Mouse (Mus musculus): ENCODE results near the gene Foxp4. TPM values are rescaled to one million over a fixed set of nuclear protein-coding genes. Genes with fewer than 3 reads are reported as not detected.
"Not testable (repeated sequence)": the region's sequence is repeated elsewhere in the genome, so short reads cannot be mapped to it uniquely, and the experiment has no call there.

The Foxp4 gene
- polyA plus RNA-seq, 1 experiment from 2014 or later: 35.8 TPM

GRCm38 (mm10) chr17:47855544-47855943 lies 68.9 kb downstream of the Foxp4 start:
- no peak overlapping the region for H3K4me2 ChIP-seq (ENCODE audit: low read length)
- ATAC-seq: no peak
- no peak overlapping the region for H3K4me3 ChIP-seq (ENCODE audit: low read depth, low read length)
- no peaks in the 10 kb centered on the region for H3K9me3 ChIP-seq (replicated peaks; ENCODE audit: control insufficient read depth, low read length, poor library complexity, severe bottlenecking)
- no peaks in the 10 kb centered on the region for H3K27me3 ChIP-seq (ENCODE audit: control insufficient read depth, insufficient read depth, low read depth, low read length)
- H3K4me1 ChIP-seq (ENCODE audit: control insufficient read depth, insufficient read depth, low read length): no peaks in the 10 kb centered on the region
- H3K9ac ChIP-seq (ENCODE audit: low read depth, low read length): no peak overlapping the region
- H3K27ac ChIP-seq (ENCODE audit: low read length): no peak overlapping the region
- 81% methylated on average over 4 of the region's 4 CpGs for WGBS
- no peaks in the 10 kb centered on the region for H3K36me3 ChIP-seq (ENCODE audit: control insufficient read depth, insufficient read depth, low read length)

- no peak overlapping the region for H3K27ac ChIP-seq (ENCODE audit: low read length)
- H3K27me3 ChIP-seq (ENCODE audit: control insufficient read depth, insufficient read depth, low read depth, low read length): no peaks in the 10 kb centered on the region
- no peaks in the 10 kb centered on the region for H3K36me3 ChIP-seq (ENCODE audit: control insufficient read depth, insufficient read depth, low read length)
- H3K4me2 ChIP-seq (ENCODE audit: low read length): no peak overlapping the region
- no peaks in the 10 kb centered on the region for H3K9me3 ChIP-seq (replicated peaks; ENCODE audit: control insufficient read depth, low read length, poor library complexity, severe bottlenecking)
- WGBS: 71% methylated on average over 8 of the region's 8 CpGs
- H3K9ac ChIP-seq (ENCODE audit: low read depth, low read length): no peak overlapping the region
- no peaks in the 10 kb centered on the region for H3K4me1 ChIP-seq (ENCODE audit: control insufficient read depth, insufficient read depth, low read length)
- H3K4me3 ChIP-seq (ENCODE audit: low read depth, low read length): no peak overlapping the region
- no peak for ATAC-seq
Observed at GRCm38 (mm10) chr17:47854908-47855307, 69.5 kb downstream of the Foxp4 start.

DNA sequence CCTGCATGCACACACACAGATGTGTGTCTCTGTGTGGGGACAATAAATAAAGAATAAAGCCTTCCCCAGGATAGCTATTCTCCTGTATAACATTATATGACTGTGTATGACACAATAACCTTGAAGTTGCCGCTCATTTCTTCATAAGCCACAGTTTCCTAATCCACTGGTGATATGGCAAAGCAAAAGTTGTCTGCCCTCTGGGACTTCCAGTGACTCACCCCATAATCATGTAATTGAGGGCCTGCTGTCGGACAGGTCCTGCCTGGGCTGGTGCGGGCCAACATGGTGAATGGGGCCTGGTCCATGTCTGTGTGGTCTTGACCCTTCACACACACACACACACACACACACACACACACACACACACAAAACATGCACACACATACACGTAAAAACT lies 70.7 kb downstream of the Foxp4 start:
- Histone ChIP-seq H3K4me2 (ENCODE audit: low read length) (no peak overlapping the region), H3K9ac (ENCODE audit: low read depth, low read length) (no peak overlapping the region), H3K27ac (ENCODE audit: low read length) (no peak overlapping the region), H3K4me1 (ENCODE audit: control insufficient read depth, insufficient read depth, low read length) (no peaks in the 10 kb centered on the region), H3K9me3 (replicated peaks; ENCODE audit: control insufficient read depth, low read length, poor library complexity, severe bottlenecking) (no peaks in the 10 kb centered on the region), H3K4me3 (ENCODE audit: low read depth, low read length) (no peak overlapping the region), H3K27me3 (ENCODE audit: control insufficient read depth, insufficient read depth, low read depth, low read length) (no peaks in the 10 kb centered on the region), H3K36me3 (ENCODE audit: control insufficient read depth, insufficient read depth, low read length) (no peaks in the 10 kb centered on the region)
- ATAC-seq: no peak
- WGBS: 96% methylated on average over 4 of the region's 4 CpGs

DNA sequence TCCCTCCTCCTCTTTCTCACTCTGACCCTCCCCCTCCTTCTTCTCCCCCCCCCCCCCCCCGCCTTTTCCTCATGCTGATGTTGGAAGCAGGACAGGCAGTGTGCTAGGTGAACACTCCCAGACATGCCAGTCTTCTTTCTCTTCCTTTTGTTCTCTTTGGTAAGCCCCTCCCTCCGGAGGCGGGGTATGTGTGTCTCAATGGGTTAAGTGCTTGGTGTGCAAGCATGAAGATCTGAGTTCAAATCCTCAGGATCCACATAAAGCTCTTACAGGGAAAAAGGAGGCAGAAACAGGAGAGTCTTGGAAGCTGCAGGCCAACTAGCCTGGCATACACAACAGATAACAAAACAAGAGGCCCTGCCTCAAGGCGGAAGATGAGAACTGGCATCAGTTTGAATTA lies 71.1 kb downstream of the Foxp4 start:
- no peak for ATAC-seq
- Histone ChIP-seq H3K9ac (ENCODE audit: low read depth, low read length) (no peak overlapping the region), H3K27me3 (ENCODE audit: control insufficient read depth, insufficient read depth, low read depth, low read length) (no peaks in the 10 kb centered on the region), H3K4me3 (ENCODE audit: low read depth, low read length) (no peak overlapping the region), H3K27ac (ENCODE audit: low read length) (no peak overlapping the region), H3K4me1 (ENCODE audit: control insufficient read depth, insufficient read depth, low read length) (no peaks in the 10 kb centered on the region), H3K36me3 (ENCODE audit: control insufficient read depth, insufficient read depth, low read length) (no peaks in the 10 kb centered on the region), H3K9me3 (replicated peaks; ENCODE audit: control insufficient read depth, low read length, poor library complexity, severe bottlenecking) (no peaks in the 10 kb centered on the region), H3K4me2 (ENCODE audit: low read length) (no peak overlapping the region)
- 93% methylated on average over 3 of the region's 4 CpGs for WGBS

GRCm38 (mm10) chr17:47851798-47852360 lies 72.6 kb downstream of the Foxp4 start:
- H3K4me1 ChIP-seq (ENCODE audit: control insufficient read depth, insufficient read depth, low read length); H3K9me3 ChIP-seq (replicated peaks; ENCODE audit: control insufficient read depth, low read length, poor library complexity, severe bottlenecking); H3K27me3 ChIP-seq (ENCODE audit: control insufficient read depth, insufficient read depth, low read depth, low read length); H3K9ac ChIP-seq (ENCODE audit: low read depth, low read length); H3K36me3 ChIP-seq (ENCODE audit: control insufficient read depth, insufficient read depth, low read length); H3K27ac ChIP-seq (ENCODE audit: low read length): not testable (repeated sequence)
- H3K4me3 ChIP-seq (ENCODE audit: low read depth, low read length): peak overlapping the region; percentile 24
- WGBS: 14% methylated on average over 22 of the region's 22 CpGs
- peak overlapping the region; percentile 49 for H3K4me2 ChIP-seq (ENCODE audit: low read length)
- peak; percentile 14; the same call in 1 of the 2 replicates for ATAC-seq

GRCm38 (mm10) chr17:47850639-47851314 lies 73.7 kb downstream of the Foxp4 start:
- Histone ChIP-seq H3K4me2 (ENCODE audit: low read length) (no peak overlapping the region), H3K36me3 (ENCODE audit: control insufficient read depth, insufficient read depth, low read length) (no peaks in the 10 kb centered on the region), H3K4me1 (ENCODE audit: control insufficient read depth, insufficient read depth, low read length) (no peaks in the 10 kb centered on the region), H3K9ac (ENCODE audit: low read depth, low read length) (no peak overlapping the region), H3K27ac (ENCODE audit: low read length) (no peak overlapping the region), H3K9me3 (replicated peaks; ENCODE audit: control insufficient read depth, low read length, poor library complexity, severe bottlenecking) (no peaks in the 10 kb centered on the region), H3K4me3 (ENCODE audit: low read depth, low read length) (no peak overlapping the region), H3K27me3 (ENCODE audit: control insufficient read depth, insufficient read depth, low read depth, low read length) (no peaks in the 10 kb centered on the region)
- no peak for ATAC-seq
- WGBS: 84% methylated on average over 7 of the region's 7 CpGs

GRCm38 (mm10) chr17:47850035-47850434 lies 74.4 kb downstream of the Foxp4 start:
- no peak for ATAC-seq
- 72% methylated on average over 3 of the region's 3 CpGs for WGBS
- no peaks in the 10 kb centered on the region for H3K4me1 ChIP-seq (ENCODE audit: control insufficient read depth, insufficient read depth, low read length)
- no peaks in the 10 kb centered on the region for H3K9me3 ChIP-seq (replicated peaks; ENCODE audit: control insufficient read depth, low read length, poor library complexity, severe bottlenecking)
- no peak overlapping the region for H3K27ac ChIP-seq (ENCODE audit: low read length)
- no peaks in the 10 kb centered on the region for H3K27me3 ChIP-seq (ENCODE audit: control insufficient read depth, insufficient read depth, low read depth, low read length)
- H3K4me2 ChIP-seq (ENCODE audit: low read length): no peak overlapping the region
- no peak overlapping the region for H3K9ac ChIP-seq (ENCODE audit: low read depth, low read length)
- no peaks in the 10 kb centered on the region for H3K36me3 ChIP-seq (ENCODE audit: control insufficient read depth, insufficient read depth, low read length)
- no peak overlapping the region for H3K4me3 ChIP-seq (ENCODE audit: low read depth, low read length)

- Histone ChIP-seq H3K27ac (ENCODE audit: low read length) (no peak overlapping the region), H3K9me3 (replicated peaks; ENCODE audit: control insufficient read depth, low read length, poor library complexity, severe bottlenecking) (no peaks in the 10 kb centered on the region), H3K27me3 (ENCODE audit: control insufficient read depth, insufficient read depth, low read depth, low read length) (no peaks in the 10 kb centered on the region), H3K4me2 (ENCODE audit: low read length) (no peak overlapping the region), H3K9ac (ENCODE audit: low read depth, low read length) (no peak overlapping the region), H3K4me1 (ENCODE audit: control insufficient read depth, insufficient read depth, low read length) (no peaks in the 10 kb centered on the region), H3K4me3 (ENCODE audit: low read depth, low read length) (no peak overlapping the region), H3K36me3 (ENCODE audit: control insufficient read depth, insufficient read depth, low read length) (no peaks in the 10 kb centered on the region)
- WGBS: 81% methylated on average over 6 of the region's 6 CpGs
- no peak for ATAC-seq
Observed at GRCm38 (mm10) chr17:47847985-47848384, 76.5 kb downstream of the Foxp4 start.

DNA sequence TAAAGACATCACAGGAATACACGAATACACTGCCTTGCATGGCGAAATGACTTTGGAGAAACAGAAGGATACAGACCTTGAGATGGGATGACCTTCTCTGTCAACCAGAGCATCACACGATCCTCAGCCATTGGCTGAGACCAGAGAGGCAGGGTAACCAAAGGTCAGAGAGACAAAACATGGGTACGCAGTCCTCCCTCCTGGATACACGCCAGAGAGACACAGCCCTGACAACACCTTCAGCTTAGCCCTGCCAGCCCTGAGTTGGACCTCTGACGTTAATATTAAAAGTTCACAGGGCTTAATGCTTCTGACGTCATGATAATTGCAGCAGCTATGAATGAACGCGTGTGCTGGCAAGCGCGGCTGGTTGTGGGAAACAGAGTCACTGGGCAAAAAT lies 78.8 kb downstream of the Foxp4 start:
- 79% methylated on average over 11 of the region's 11 CpGs for WGBS
- no peak overlapping the region for H3K4me2 ChIP-seq (ENCODE audit: low read length)
- no peak overlapping the region for H3K4me3 ChIP-seq (ENCODE audit: low read depth, low read length)
- no peaks in the 10 kb centered on the region for H3K27me3 ChIP-seq (ENCODE audit: control insufficient read depth, insufficient read depth, low read depth, low read length)
- no peaks in the 10 kb centered on the region for H3K9me3 ChIP-seq (replicated peaks; ENCODE audit: control insufficient read depth, low read length, poor library complexity, severe bottlenecking)
- ATAC-seq: no peak
- H3K27ac ChIP-seq (ENCODE audit: low read length): no peak overlapping the region
- no peaks in the 10 kb centered on the region for H3K36me3 ChIP-seq (ENCODE audit: control insufficient read depth, insufficient read depth, low read length)
- no peak overlapping the region for H3K9ac ChIP-seq (ENCODE audit: low read depth, low read length)
- no peaks in the 10 kb centered on the region for H3K4me1 ChIP-seq (ENCODE audit: control insufficient read depth, insufficient read depth, low read length)
